Mouse (Mus musculus): ENCODE results near the gene C730034F03Rik.

GRCm38 (mm10) chr15:89425711-89426121, 3.7 kb upstream of the C730034F03Rik start, which contains the start of gene Cpt1b:
- TF ChIP-seq GATA1 (IDR thresholded peaks at IDR 0.05; ENCODE audit: low read length), result no peak
- TF ChIP-seq TAL1 (IDR thresholded peaks at IDR 0.05; ENCODE audit: low read length), result no peak

Measured in erythroblast, embryonic 14.5 days (primary cell).